Mouse (Mus musculus) mouse embryonic stem cell (cell line): ENCODE measurements around the gene Il34.

Experiments
- in situ Hi-C, 2 experiments: fragments of 300-500 bp; cut with MboI; formaldehyde crosslinking; loops; 1 replicate in 1 of 2; 3 replicates in 1 of 2; pipeline ENCODE4 v1.14.3; 2019 to 2020; ENCODE audit warnings: low sequenced_read_pairs in 2 of 2, low pct_unique_long_range_greater_than_20kb in 1 of 2, mixed read lengths in 1 of 2; ENCODE audit not compliant: unreplicated experiment in 1 of 2

The Il34 gene

DNA sequence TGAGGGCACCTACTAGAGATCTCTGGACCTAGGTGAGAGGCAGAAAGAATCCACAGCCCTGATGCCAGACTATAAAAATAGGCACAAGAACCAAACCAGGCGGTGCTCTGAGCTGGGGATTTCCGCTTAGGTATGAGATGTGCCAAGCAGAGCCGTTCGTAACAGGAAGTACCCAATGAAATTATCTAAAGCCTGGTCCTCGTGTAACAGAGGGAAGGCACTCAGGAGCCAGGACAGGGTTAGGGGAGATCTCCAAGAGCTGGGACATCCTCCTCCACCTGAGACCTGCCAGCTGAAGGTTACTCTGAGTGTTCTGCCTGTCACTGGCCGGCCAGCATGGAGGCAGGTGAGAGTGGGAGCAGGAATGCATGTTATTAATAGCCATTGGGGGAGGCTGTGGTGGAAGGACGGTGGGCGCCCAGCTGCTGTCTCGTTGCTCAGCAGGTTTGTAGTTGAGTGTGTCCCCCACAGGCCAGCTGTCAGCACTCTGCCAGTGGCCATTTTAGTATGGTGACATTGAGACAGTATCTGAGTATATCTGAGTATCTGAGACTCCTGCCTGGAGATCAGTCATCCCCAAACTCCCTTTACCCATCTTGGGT lies 102.2 kb downstream of the Il34 start:
- in situ Hi-C loops = no loop called here

DNA sequence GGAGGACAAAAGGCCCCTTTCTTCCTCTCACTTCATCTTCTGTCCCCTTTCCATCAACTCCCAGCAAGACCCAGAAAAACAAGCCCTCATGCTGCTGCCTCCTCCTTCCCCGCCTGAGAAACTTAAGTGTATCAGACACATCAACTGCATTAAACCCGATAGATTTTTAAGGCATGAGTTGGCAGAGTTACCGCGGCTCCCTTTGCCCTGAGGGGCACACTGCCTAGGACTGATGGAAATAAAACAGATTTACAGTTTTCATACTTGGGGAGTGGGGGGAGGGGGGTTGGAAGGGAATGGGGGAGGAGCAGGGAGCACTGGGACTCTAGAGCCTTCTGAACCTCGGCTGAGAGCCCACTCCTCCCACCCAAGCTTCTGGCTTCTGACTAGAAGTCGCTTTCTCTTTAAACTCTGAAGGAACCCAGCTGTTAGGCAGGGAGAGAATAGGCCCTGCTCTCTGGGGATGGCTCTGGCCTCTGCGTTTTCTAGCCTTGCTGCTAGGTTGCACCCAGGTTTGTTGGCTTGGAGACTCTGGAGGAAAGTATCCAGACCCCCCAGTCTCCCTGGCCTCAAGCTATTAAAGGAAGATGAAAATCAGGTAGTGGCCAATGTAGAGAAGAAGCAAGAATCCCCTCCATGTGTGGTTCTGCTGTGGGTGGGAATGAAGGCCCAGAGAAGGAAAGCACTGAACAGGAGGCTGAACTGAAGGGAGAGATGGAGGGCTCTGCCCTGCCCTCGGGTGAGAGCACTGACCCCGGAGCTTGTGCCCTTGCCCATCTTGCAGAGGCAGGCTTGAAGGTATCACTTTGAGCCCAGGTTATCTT lies 102.9 kb downstream of the Il34 start:
- in situ Hi-C loops = no loop called here

DNA sequence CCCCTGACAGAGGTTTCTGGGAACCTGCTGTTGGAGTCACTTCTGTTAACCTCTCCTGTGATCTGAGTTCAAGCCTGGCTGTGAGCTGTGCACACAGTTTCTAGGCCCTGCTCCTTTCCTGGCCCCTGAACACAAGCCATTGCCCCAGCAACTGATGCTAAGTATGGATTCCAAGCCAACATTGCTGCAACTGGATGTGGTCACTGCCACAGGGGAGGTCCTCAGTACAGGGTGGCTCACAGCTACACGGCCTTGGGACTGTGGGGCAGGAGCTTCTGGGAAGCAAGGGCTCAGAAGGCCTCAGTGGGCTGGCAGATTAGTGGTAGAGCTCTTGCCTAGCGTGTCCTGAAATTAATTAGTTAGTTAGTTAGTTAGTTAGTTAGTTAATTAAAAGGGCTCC lies 105.2 kb downstream of the Il34 start:
- in situ Hi-C loops = no loop called here

DNA sequence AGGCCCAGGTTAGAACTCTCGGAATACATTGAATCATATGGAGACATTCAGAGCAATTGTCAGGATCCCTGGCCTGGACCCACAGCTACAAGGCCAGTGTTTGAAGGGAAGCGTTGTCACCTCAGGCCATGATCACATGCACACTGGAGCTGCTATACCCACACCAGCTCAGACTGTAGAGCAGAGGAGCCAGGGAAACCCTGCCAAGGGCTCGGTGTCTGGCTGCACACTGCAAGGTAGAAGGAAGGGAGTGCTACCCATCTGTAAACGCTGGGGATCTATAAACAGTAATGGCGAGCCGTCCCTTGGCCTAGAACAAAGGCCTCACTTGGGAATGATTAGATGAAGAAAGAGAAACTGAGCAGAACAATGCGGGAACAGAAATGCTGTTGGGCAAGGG lies 106.2 kb downstream of the Il34 start:
- in situ Hi-C loops = no loop called here

DNA sequence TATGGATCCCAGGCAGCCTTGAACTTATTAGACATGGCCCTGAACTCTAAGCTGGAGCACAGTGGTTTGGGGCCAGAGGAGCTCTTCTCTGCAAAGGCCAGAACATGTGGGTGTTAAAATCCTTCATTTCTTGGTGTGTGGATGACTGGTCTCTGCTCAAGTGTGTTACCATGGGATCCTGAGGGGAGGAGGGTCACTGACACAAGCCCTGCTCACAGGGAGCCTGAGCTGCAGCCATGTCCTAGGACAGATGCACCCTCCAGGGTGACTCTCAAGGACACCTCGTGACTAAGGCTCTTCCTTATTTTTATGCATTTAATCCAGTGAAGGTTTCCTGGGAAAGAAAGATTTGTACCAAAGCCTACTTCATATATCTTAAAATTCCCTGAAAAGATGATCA lies 107.6 kb downstream of the Il34 start:
- in situ Hi-C loops = no loop called here

DNA sequence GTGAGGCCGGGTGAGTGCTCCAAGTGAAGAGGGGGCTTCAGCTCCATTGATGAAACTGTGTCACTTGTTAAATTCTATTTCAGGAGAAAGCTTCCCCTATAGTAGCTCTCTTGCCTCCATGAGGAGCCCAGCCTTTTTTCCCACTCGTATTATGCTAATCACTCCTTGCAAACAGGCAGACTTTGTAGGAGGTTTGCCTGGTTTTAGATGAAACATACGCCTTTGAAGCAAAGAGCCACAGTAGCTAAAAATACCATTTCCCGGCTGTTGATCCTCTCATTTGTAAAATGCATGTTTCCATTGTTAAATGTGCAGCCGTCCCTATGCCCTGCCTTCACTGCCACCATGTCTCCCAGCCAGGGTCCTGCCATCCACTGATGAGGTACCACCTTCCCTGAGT lies 108.2 kb downstream of the Il34 start:
- in situ Hi-C loops = no loop called here

DNA sequence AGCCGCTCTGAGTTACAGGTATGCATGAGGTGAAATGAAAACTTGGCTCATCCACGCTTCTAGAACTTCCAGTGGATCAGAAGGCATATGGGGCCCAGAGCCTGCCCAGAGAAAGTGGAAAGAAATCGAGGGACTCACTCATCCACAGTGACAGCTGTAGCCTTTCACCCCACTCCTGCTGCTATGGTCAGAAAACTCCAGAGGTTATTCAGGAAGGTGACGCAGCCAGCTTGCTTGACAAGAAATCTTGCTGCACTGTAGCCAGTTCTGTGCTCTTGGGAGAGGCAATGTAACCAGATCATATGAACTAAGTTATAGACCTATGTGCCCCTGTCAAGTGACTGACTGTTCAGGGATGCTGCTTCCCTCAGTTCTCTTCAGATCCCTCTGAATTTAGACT lies 109.7 kb downstream of the Il34 start:
- in situ Hi-C loops = no loop called here

DNA sequence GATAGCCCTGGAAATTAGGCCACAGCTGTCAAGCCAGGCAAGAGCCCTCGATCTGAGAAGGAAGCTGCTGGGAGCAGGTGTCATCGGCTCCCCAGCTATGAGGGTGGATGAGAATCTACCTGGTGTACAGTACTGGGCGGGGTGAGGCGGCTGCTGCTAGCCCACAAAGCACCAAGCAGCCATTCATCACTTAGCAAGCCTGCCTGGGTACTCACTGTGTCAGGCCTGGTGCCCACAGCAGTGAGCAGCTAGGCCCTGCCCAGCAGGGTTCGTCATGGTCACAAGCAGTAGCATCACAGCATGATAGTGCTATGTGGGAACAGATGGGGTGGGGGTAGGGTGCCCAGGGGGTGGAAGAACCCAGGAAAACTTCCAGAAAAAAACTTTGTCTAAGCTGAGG lies 110.3 kb downstream of the Il34 start:
- in situ Hi-C loops = no loop called here

DNA sequence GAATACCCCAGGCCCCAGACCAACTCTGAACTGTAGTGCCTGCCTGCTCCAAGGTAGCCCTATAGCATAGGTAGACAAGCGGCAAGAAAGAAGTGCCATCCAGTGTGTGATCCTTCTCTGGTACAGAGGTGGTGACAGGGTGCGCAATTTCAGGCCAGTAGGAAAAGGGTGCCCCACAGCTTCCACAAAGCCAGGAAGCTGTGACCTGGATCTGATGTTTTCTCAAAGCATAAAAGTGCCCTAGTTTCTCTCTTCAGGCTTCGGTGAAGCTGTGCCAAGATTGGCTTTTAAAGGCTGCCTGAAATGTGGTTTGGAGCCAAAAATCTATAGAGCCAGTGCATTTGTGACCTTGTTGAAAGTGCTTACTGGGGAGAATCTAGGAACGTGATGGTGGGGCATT lies 110.9 kb downstream of the Il34 start:
- in situ Hi-C loops = no loop called here

DNA sequence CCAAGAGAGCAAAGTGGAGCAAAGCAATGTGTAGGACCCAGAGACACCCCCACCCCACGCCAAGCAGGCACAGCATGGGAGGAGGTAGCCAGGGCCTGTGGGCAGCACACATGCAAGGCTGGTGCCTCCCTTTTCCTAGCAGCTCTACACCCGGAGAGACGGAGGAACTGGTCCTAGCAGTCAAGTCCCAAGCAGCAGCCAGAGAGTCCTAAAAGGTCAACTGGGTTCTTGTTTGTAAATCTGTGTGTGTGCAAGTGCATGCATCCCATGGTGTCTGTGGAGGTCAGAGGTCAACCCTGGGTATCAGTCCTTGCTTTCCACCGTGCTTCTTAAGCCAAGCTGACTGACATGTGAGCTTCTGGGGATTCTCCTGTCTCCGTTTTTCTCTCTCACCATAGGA lies 111.5 kb downstream of the Il34 start:
- in situ Hi-C loops = no loop called here
